Mouse (Mus musculus) liver, adult 2 months (tissue): ENCODE results near the gene Tnc.

ENCODE experiments used
- CTCF ChIP-seq: fragments of 200-500 bp; IDR thresholded peaks from 2 replicates; pipeline ENCODE4 v1.5.1; 2011; ENCODE audit warnings: low read depth, low read length, control low read depth
- POLR2A ChIP-seq: fragments of 200-500 bp; IDR thresholded peaks from 2 replicates; pipeline ENCODE4 v1.6.1; 2011; ENCODE audit warnings: low read length, control low read depth; ENCODE audit not compliant: insufficient read depth; ENCODE audit errors: extremely low read depth

DNA sequence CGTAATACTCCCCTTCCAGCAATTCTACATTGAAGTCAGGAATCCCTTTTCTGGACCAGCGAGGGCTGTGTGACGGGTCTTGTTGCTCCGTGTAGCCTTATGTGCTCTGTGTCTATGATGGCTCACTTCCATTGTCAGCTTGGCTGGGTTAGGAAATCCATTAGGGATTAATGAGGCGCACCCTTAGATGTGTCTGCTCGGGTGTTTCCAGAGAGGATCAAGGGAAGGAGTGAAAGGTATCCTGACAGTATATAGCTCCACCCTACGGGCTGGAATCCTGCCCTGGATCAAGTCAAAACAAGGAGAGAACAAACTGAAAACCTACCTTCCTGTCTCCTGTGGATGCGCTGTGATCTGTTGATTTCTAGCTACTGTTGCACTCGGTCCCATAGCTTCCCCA, 96.8 kb downstream of the Tnc start:
- TF ChIP-seq CTCF (no peak), POLR2A (no peak)
